Mouse (Mus musculus): Measurements from ENCODE around the gene Znhit6. TPM values are rescaled to one million over a fixed set of nuclear protein-coding genes. Genes with fewer than 3 reads are reported as not detected.

Gene Znhit6
- polyA plus RNA-seq, 1 experiment = 26.9 TPM

DNA sequence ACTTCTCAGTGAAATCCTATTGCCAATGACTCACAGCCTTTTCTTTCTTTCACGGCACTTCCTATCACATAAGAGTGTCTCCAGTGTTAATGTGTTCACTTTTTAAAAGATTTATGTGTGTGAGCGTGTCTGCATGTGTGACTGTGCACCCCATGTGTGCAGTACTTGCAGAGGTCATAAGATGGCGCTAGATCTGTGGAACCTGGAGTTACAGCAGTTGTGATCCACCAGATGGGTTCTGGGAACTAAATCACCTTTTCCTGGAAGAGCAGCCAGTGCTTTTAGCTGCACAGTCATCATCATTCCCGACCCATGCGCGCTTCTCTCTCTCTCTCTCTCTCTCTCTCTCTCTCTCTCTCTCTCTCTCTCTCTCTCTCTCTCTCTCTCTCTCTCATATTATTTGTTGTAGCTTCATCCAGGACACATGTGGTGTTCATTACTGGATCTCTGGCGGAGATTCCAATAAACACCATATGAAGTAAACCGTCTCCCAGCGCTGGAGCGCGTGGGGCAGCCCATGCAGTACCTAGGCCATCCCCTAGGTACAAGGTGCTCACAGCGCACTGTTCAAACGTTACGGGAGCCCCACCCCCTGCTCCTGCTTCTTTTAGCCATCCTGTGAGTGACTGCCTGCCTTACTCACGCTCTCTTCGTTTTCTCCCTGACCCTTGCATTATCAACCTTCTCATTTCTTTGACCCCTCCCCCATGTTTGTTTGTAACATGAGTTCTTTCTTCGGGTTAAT is 43.8 kb downstream of the Znhit6 start:
- Histone ChIP-seq H3K4me3 (ENCODE audit: insufficient read depth, poor library complexity, severe bottlenecking) (no peak overlapping the region), H3K27me3 (ENCODE audit: control insufficient read depth, insufficient read depth, insufficient read length) (no peaks in the 10 kb centered on the region), H3ac (ENCODE audit: control insufficient read depth, insufficient read length, low read depth) (no peak overlapping the region), H3K79me2 (ENCODE audit: control insufficient read depth, insufficient read depth) (no peaks in the 10 kb centered on the region), H3K79me3 (ENCODE audit: low read depth) (no peaks in the 10 kb centered on the region), H3K36me3 (ENCODE audit: control insufficient read depth, insufficient read depth) (no peaks in the 10 kb centered on the region)
- TF ChIP-seq MYOD1 (IDR thresholded peaks at IDR 0.05; ENCODE audit: control insufficient read depth, insufficient read length, low read depth) (no peak), MYOG (IDR thresholded peaks at IDR 0.05; ENCODE audit: control insufficient read depth, extremely low read depth, insufficient read length) (no peak), CTCF (IDR thresholded peaks at IDR 0.05; ENCODE audit: control insufficient read depth, insufficient read depth, insufficient read length) (no peak), CEBPB (IDR thresholded peaks at IDR 0.05; ENCODE audit: low read depth) (no peak), MAX (IDR thresholded peaks at IDR 0.05) (no peak), USF1 (IDR thresholded peaks at IDR 0.05; ENCODE audit: low read depth) (no peak), FOSL1 (IDR thresholded peaks at IDR 0.05; ENCODE audit: insufficient read depth, low read length, poor library complexity, severe bottlenecking) (no peak)

DNA sequence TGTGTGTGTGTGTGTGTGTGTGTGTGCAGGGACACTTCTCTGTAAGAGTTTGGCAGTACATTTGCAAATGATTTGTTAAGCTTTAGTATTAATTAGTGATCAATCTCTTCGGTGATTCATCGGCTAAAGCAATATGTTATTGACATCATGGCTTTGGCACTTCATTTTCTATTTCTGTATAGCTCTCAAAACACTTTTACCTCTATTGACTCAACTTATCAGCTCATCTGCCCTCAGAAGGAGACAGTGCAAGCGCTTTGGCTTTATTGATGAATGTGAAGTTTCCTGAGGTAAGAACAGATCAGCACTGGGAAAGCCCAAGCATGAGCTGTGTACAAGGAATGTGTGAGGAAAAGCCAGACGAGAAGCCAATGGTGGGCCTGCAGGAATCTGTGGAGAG is 45.2 kb downstream of the Znhit6 start:
- Histone ChIP-seq H3K36me3 (ENCODE audit: control insufficient read depth, insufficient read depth) (no peaks in the 10 kb centered on the region), H3K4me3 (ENCODE audit: insufficient read depth, poor library complexity, severe bottlenecking) (no peak overlapping the region), H3K79me3 (ENCODE audit: low read depth) (no peaks in the 10 kb centered on the region), H3ac (ENCODE audit: control insufficient read depth, insufficient read length, low read depth) (no peak overlapping the region), H3K27me3 (ENCODE audit: control insufficient read depth, insufficient read depth, insufficient read length) (no peaks in the 10 kb centered on the region), H3K79me2 (ENCODE audit: control insufficient read depth, insufficient read depth) (no peaks in the 10 kb centered on the region)
- TF ChIP-seq FOSL1 (IDR thresholded peaks at IDR 0.05; ENCODE audit: insufficient read depth, low read length, poor library complexity, severe bottlenecking) = no peak
- TF ChIP-seq CEBPB (IDR thresholded peaks at IDR 0.05; ENCODE audit: low read depth) = no peak
- no peak for TF ChIP-seq MYOG (IDR thresholded peaks at IDR 0.05; ENCODE audit: control insufficient read depth, extremely low read depth, insufficient read length)
- TF ChIP-seq MYOD1 (IDR thresholded peaks at IDR 0.05; ENCODE audit: control insufficient read depth, insufficient read length, low read depth) = no peak
- TF ChIP-seq MAX (IDR thresholded peaks at IDR 0.05) = no peak
- TF ChIP-seq USF1 (IDR thresholded peaks at IDR 0.05; ENCODE audit: low read depth) = no peak
- no peak for TF ChIP-seq CTCF (IDR thresholded peaks at IDR 0.05; ENCODE audit: control insufficient read depth, insufficient read depth, insufficient read length)

DNA sequence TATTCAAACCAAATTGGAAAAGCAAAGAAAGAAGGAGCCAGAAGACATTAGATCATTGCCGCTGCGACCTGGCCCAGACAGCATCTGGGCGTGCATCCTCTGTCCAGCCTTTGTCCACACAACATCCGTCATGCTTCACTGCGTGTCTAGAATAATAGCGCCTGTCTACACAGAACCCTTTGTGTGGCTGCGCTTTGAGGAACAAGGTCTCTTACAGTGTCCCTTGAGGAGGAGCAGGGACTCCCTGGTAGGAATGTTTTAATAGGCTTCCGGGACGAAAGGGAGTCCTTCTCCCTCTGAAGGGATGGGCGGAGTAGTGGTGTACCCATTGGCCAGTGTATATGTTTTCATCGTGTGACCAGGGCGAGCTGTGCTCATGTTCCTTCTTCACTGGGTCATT is 47.0 kb downstream of the Znhit6 start:
- H3K79me2 ChIP-seq (ENCODE audit: control insufficient read depth, insufficient read depth) = no peaks in the 10 kb centered on the region
- no peak for TF ChIP-seq CEBPB (IDR thresholded peaks at IDR 0.05; ENCODE audit: low read depth)
- TF ChIP-seq MYOG (IDR thresholded peaks at IDR 0.05; ENCODE audit: control insufficient read depth, extremely low read depth, insufficient read length) = no peak
- no peaks in the 10 kb centered on the region for H3K27me3 ChIP-seq (ENCODE audit: control insufficient read depth, insufficient read depth, insufficient read length)
- no peaks in the 10 kb centered on the region for H3K36me3 ChIP-seq (ENCODE audit: control insufficient read depth, insufficient read depth)
- no peaks in the 10 kb centered on the region for H3K79me3 ChIP-seq (ENCODE audit: low read depth)
- no peak overlapping the region for H3ac ChIP-seq (ENCODE audit: control insufficient read depth, insufficient read length, low read depth)
- H3K4me3 ChIP-seq (ENCODE audit: insufficient read depth, poor library complexity, severe bottlenecking) = no peak overlapping the region

DNA sequence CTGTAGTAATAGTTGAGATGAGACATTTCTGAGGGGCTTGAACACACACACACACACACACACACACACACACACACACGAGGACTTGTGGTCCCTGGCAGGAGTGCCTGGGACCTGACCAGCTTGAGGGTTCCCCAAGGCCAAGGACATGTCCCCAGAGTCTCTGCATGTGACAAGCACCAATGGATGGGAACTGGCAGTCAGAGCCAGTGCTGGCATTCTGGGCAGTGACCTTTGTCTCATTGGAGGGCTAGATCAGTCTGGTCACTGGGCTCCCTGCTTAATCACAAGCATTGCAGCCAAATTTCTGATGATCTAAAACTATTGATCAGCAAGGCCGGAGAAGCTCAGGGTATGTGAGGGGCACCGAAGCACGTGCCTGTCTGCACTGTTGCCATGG is 48.8 kb downstream of the Znhit6 start:
- no peaks in the 10 kb centered on the region for H3K79me3 ChIP-seq (ENCODE audit: low read depth)
- H3K4me3 ChIP-seq (ENCODE audit: insufficient read depth, poor library complexity, severe bottlenecking) = no peak overlapping the region
- H3ac ChIP-seq (ENCODE audit: control insufficient read depth, insufficient read length, low read depth) = no peak overlapping the region
- no peaks in the 10 kb centered on the region for H3K36me3 ChIP-seq (ENCODE audit: control insufficient read depth, insufficient read depth)
- TF ChIP-seq CEBPB (IDR thresholded peaks at IDR 0.05; ENCODE audit: low read depth) (no peak), MAX (IDR thresholded peaks at IDR 0.05) (no peak), USF1 (IDR thresholded peaks at IDR 0.05; ENCODE audit: low read depth) (no peak), CTCF (IDR thresholded peaks at IDR 0.05; ENCODE audit: control insufficient read depth, insufficient read depth, insufficient read length) (no peak), MYOD1 (IDR thresholded peaks at IDR 0.05; ENCODE audit: control insufficient read depth, insufficient read length, low read depth) (no peak), FOSL1 (IDR thresholded peaks at IDR 0.05; ENCODE audit: insufficient read depth, low read length, poor library complexity, severe bottlenecking) (no peak), MYOG (IDR thresholded peaks at IDR 0.05; ENCODE audit: control insufficient read depth, extremely low read depth, insufficient read length) (no peak)
- H3K79me2 ChIP-seq (ENCODE audit: control insufficient read depth, insufficient read depth) = no peaks in the 10 kb centered on the region
- no peaks in the 10 kb centered on the region for H3K27me3 ChIP-seq (ENCODE audit: control insufficient read depth, insufficient read depth, insufficient read length)

DNA sequence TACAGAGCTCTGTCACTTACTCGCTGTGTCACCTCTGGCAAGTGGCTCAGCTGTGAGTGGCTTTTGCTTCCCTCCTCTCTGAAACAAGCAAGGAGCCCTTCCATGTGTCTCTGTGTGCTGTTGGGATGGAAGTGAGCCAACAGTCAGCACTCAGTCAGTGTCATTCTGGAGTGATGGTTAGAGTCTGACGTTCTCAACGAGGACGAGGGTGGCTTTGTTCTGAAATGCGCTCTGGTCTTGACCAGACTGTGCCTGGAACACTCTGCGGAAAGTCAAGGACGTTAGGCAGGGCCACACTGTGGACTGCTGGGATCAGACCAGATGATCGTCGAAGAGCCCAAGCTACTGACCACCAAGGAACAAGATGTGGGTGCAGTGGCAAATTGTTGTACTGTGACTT is 49.5 kb downstream of the Znhit6 start:
- Histone ChIP-seq H3K79me3 (ENCODE audit: low read depth) (no peaks in the 10 kb centered on the region), H3K79me2 (ENCODE audit: control insufficient read depth, insufficient read depth) (no peaks in the 10 kb centered on the region), H3K36me3 (ENCODE audit: control insufficient read depth, insufficient read depth) (no peaks in the 10 kb centered on the region), H3ac (ENCODE audit: control insufficient read depth, insufficient read length, low read depth) (no peak overlapping the region), H3K4me3 (ENCODE audit: insufficient read depth, poor library complexity, severe bottlenecking) (no peak overlapping the region), H3K27me3 (ENCODE audit: control insufficient read depth, insufficient read depth, insufficient read length) (no peaks in the 10 kb centered on the region)
- TF ChIP-seq USF1 (IDR thresholded peaks at IDR 0.05; ENCODE audit: low read depth) (no peak), MYOD1 (IDR thresholded peaks at IDR 0.05; ENCODE audit: control insufficient read depth, insufficient read length, low read depth) (no peak), CTCF (IDR thresholded peaks at IDR 0.05; ENCODE audit: control insufficient read depth, insufficient read depth, insufficient read length) (no peak), CEBPB (IDR thresholded peaks at IDR 0.05; ENCODE audit: low read depth) (no peak), FOSL1 (IDR thresholded peaks at IDR 0.05; ENCODE audit: insufficient read depth, low read length, poor library complexity, severe bottlenecking) (no peak), MYOG (IDR thresholded peaks at IDR 0.05; ENCODE audit: control insufficient read depth, extremely low read depth, insufficient read length) (no peak), MAX (IDR thresholded peaks at IDR 0.05) (no peak)

DNA sequence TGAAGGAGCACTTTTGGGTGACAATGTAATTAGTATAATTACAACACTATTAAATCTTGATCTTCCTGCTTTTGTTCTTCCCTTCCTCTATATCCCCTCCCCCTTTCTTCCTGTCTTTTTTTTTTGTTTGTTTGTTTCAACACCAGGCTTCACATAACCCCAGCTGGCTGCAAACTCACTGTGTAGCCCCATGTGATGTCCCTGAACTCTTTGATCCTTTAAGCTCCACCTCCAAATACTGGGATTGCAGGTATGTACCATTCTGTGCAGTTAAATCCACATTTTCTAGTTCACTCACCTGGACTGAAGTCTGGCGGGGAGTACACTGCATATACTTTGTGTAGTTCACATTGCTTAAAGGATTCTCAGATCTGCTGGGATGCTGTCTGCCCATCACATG is 50.1 kb downstream of the Znhit6 start:
- TF ChIP-seq MAX (IDR thresholded peaks at IDR 0.05) (no peak), MYOG (IDR thresholded peaks at IDR 0.05; ENCODE audit: control insufficient read depth, extremely low read depth, insufficient read length) (no peak), MYOD1 (IDR thresholded peaks at IDR 0.05; ENCODE audit: control insufficient read depth, insufficient read length, low read depth) (no peak), CEBPB (IDR thresholded peaks at IDR 0.05; ENCODE audit: low read depth) (no peak), CTCF (IDR thresholded peaks at IDR 0.05; ENCODE audit: control insufficient read depth, insufficient read depth, insufficient read length) (no peak), USF1 (IDR thresholded peaks at IDR 0.05; ENCODE audit: low read depth) (no peak), FOSL1 (IDR thresholded peaks at IDR 0.05; ENCODE audit: insufficient read depth, low read length, poor library complexity, severe bottlenecking) (no peak)
- no peaks in the 10 kb centered on the region for H3K79me3 ChIP-seq (ENCODE audit: low read depth)

More for the DNA sequence above, 50.1 kb downstream of the Znhit6 start:
- Histone ChIP-seq H3K36me3 (ENCODE audit: control insufficient read depth, insufficient read depth) (no peaks in the 10 kb centered on the region), H3ac (ENCODE audit: control insufficient read depth, insufficient read length, low read depth) (no peak overlapping the region), H3K4me3 (ENCODE audit: insufficient read depth, poor library complexity, severe bottlenecking) (no peak overlapping the region), H3K79me2 (ENCODE audit: control insufficient read depth, insufficient read depth) (no peaks in the 10 kb centered on the region), H3K27me3 (ENCODE audit: control insufficient read depth, insufficient read depth, insufficient read length) (no peaks in the 10 kb centered on the region)
